Mouse (Mus musculus) spleen, adult 2 months (tissue): ENCODE measurements around the gene Clint1.

Experiments used
- CTCF ChIP-seq: fragments of 200-500 bp; IDR thresholded peaks from 2 replicates; pipeline ENCODE4 v1.5.1; 2011; ENCODE audit warnings: mild to moderate bottlenecking, inconsistent platforms; ENCODE audit not compliant: insufficient read depth, insufficient read length, insufficient replicate concordance; ENCODE audit errors: extremely low read depth
- POLR2A ChIP-seq: fragments of 200-500 bp; IDR thresholded peaks from 2 replicates; pipeline ENCODE4 v1.6.1; 2011; ENCODE audit warnings: low read depth, low read length, inconsistent platforms

DNA sequence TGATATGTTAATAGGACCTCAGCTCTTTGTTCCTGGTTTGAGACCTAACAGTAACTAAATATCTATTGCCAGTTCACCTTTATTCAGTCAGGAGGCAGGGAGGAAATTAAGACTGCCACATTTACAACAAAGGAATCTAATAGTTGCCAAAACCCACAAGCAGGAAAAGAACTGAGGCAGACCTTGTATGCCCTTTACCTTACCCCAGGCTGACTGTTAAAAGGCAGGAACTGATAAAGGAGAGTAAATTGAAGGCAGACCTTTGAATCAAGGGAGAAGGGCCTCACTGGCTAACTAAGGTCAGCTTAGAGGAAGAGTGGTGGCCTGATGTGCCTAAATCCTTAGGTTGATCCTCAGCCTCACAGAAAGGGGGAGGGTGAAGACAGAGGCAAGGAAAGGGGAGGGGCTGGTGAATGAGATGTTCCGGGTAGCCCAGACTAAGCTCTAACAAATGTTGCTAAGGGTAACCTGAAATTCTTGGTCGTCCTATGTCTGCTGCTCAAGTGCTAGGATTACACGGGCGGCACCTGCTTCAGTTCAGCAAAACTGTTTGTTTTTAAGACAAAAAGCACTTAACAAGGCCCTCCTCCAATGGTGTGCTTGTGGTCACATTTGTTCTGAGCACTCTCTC, 16.1 kb upstream of the Clint1 start:
- TF ChIP-seq CTCF (no peak), POLR2A (no peak)
